Mouse (Mus musculus): ENCODE results near the gene Slc16a11.

The Slc16a11 gene

GRCm38 (mm10) chr11:70200036-70200608 lies 12.4 kb upstream of the Slc16a11 start:
- CTCF ChIA-PET: no interaction called here

GRCm38 (mm10) chr11:70201691-70202090 lies 10.9 kb upstream of the Slc16a11 start:
- CTCF ChIA-PET: no interaction called here

GRCm38 (mm10) chr11:70206801-70207200 lies 5.8 kb upstream of the Slc16a11 start:
- CTCF ChIA-PET: no interaction called here

GRCm38 (mm10) chr11:70207283-70207682 lies 5.3 kb upstream of the Slc16a11 start:
- CTCF ChIA-PET: no interaction called here

GRCm38 (mm10) chr11:70208778-70209388 lies 3.7 kb upstream of the Slc16a11 start:
- CTCF ChIA-PET: no interaction called here

GRCm38 (mm10) chr11:70210681-70211080 lies 1.9 kb upstream of the Slc16a11 start:
- CTCF ChIA-PET: no interaction called here

GRCm38 (mm10) chr11:70211972-70212371 lies 580 bp upstream of the Slc16a11 start:
- CTCF ChIA-PET: interaction anchor here (0.5 kb wide), 1 partner anchor 41 kb away, joined by 3 read pairs; no protein-coding TSS in a partner anchor

- CTCF ChIA-PET: interaction anchor here (0.7 to 1.0 kb wide), 2 partner anchors 18 to 107 kb away, joined by 3 to 4 read pairs; no protein-coding TSS in a partner anchor
Measured at GRCm38 (mm10) chr11:70212896-70213295, 344 bp downstream of the Slc16a11 start.

- CTCF ChIA-PET: interaction anchor here (0.6 to 0.8 kb wide), 3 partner anchors 8 to 616 kb away, joined by 3 to 5 read pairs (median 4); partner anchors contain the start of gene Bcl6b
Measured at GRCm38 (mm10) chr11:70213736-70214135, 1.2 kb downstream of the Slc16a11 start.

GRCm38 (mm10) chr11:70214191-70214855 lies 1.8 kb downstream of the Slc16a11 start:
- CTCF ChIA-PET: interaction anchor here (0.6 to 0.8 kb wide), 3 partner anchors 9 to 617 kb away, joined by 3 to 5 read pairs (median 4); partner anchors contain the start of gene Bcl6b

- CTCF ChIA-PET: interaction anchor here (0.8 kb wide), 1 partner anchor 10 kb away, joined by 4 read pairs; no protein-coding TSS in a partner anchor
Measured at GRCm38 (mm10) chr11:70214856-70215209, 2.3 kb downstream of the Slc16a11 start.

GRCm38 (mm10) chr11:70215301-70215700 lies 2.7 kb downstream of the Slc16a11 start:
- CTCF ChIA-PET: no interaction called here

GRCm38 (mm10) chr11:70216103-70216502 lies 3.6 kb downstream of the Slc16a11 start:
- CTCF ChIA-PET: interaction anchor here (0.6 kb wide), 1 partner anchor 15 kb away, joined by 12 read pairs; no protein-coding TSS in a partner anchor

GRCm38 (mm10) chr11:70218039-70218438 lies 5.5 kb downstream of the Slc16a11 start:
- CTCF ChIA-PET: no interaction called here

- CTCF ChIA-PET: no interaction called here
Measured at GRCm38 (mm10) chr11:70218741-70219470, 6.4 kb downstream of the Slc16a11 start.

GRCm38 (mm10) chr11:70219873-70220272 lies 7.3 kb downstream of the Slc16a11 start:
- CTCF ChIA-PET: interaction anchor here (0.5 to 0.6 kb wide), 2 partner anchors 18 to 576 kb away, joined by 3 to 9 read pairs; partner anchors contain the start of gene 0610010K14Rik

- CTCF ChIA-PET: interaction anchor here (0.6 kb wide), 1 partner anchor 17 kb away, joined by 3 read pairs; the partner anchor contains the start of gene 0610010K14Rik
Measured at GRCm38 (mm10) chr11:70220323-70220722, 7.8 kb downstream of the Slc16a11 start.

- CTCF ChIA-PET: interaction anchor here (0.6 to 0.9 kb wide), 2 partner anchors 12 to 17 kb away, joined by 3 read pairs; partner anchors contain the start of gene 0610010K14Rik
Measured at GRCm38 (mm10) chr11:70220731-70221602, 8.4 kb downstream of the Slc16a11 start, which contains the start of gene Slc16a13. Gene Slc16a13 (minus strand): TSS chr11:70221064.

- CTCF ChIA-PET: interaction anchor here (0.7 to 0.9 kb wide), 2 partner anchors 11 to 291 kb away, joined by 3 to 7 read pairs; no protein-coding TSS in a partner anchor
Measured at GRCm38 (mm10) chr11:70221603-70222500, 9.3 kb downstream of the Slc16a11 start.
